Mouse (Mus musculus): ENCODE results near the gene N4bp3.

DNA sequence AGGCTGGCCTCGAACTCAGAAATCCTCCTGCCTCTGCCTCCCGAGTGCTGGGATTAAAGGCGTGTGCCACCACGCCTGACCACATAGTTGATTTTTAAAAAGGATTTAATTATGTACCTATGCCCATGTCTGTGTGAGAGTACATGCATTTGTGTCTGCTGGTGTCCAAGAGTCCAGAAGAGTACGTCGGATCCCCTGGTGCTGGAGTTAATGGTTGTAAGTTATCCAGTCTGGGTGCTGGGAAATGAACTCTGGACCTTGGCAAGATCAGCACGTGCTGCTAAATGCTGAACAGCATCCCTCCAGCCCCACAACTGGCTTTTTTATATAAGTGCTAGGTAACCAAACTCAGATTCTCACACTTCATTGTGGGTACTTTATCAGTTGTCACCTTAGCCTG, 20.2 kb upstream of the N4bp3 start:
- TF ChIP-seq EP300 (IDR thresholded peaks at IDR 0.05; ENCODE audit: insufficient read depth, low read depth, low read length) (no peak), POLR2A (IDR thresholded peaks at IDR 0.05; ENCODE audit: insufficient read depth, low read length) (no peak)
